Mouse (Mus musculus) lung, postnatal 0 days (tissue): ENCODE measurements around the gene Map3k4. TPM values are rescaled to one million over a fixed set of nuclear protein-coding genes. Genes with fewer than 3 reads are reported as not detected.
"Not testable (repeated sequence)": the region's sequence is repeated elsewhere in the genome, so short reads cannot be mapped to it uniquely, and the experiment has no call there.

Source experiments
- ATAC-seq: fragments of 200-750 bp; cut with Nextera tagmentation; 2 replicates; pipeline ENCODE4 v1.8.0; 2017; ENCODE audit warnings: moderate library complexity
- DNase-seq: peaks from one replicate; pipeline ENCODE4 v3.0.0-alpha.2; 2016; ENCODE audit warnings: low spot score
- H3K27ac ChIP-seq: fragments of 300-500 bp; sonication (generic); 2 replicates; pipeline ENCODE4 v1.5.1; 2014; ENCODE audit warnings: antibody characterized with exemption, mild to moderate bottlenecking, low read length, mixed read lengths
- H3K27me3 ChIP-seq: fragments of 300-500 bp; sonication (generic); replicated peaks from 2 replicates; pipeline ENCODE4 v1.6.1; 2014; ENCODE audit warnings: low read length, mixed read lengths; ENCODE audit not compliant: insufficient read depth
- H3K36me3 ChIP-seq: fragments of 300-500 bp; sonication (generic); 2 replicates; pipeline ENCODE4 v1.6.1; 2014; ENCODE audit warnings: low read length, mixed read lengths; ENCODE audit not compliant: insufficient read depth
- H3K4me1 ChIP-seq: fragments of 300-500 bp; sonication (generic); 2 replicates; pipeline ENCODE4 v1.6.1; 2014; ENCODE audit warnings: antibody characterized with exemption, low read depth, low read length, mixed read lengths; ENCODE audit not compliant: insufficient read depth
- H3K4me2 ChIP-seq: fragments of 300-500 bp; sonication (generic); replicated peaks from 2 replicates; pipeline ENCODE4 v1.6.1; 2014; ENCODE audit warnings: low read depth, mild to moderate bottlenecking, low read length, moderate library complexity, mixed read lengths
- H3K4me3 ChIP-seq: fragments of 300-500 bp; sonication (generic); 2 replicates; pipeline ENCODE4 v1.5.1; 2014; ENCODE audit warnings: low read depth, low read length
- H3K9ac ChIP-seq: fragments of 300-500 bp; sonication (generic); replicated peaks from 2 replicates; pipeline ENCODE4 v1.6.1; 2014; ENCODE audit warnings: low read depth, mild to moderate bottlenecking
- H3K9me3 ChIP-seq: fragments of 300-500 bp; sonication (generic); 2 replicates; pipeline ENCODE4 v1.6.1; 2016; ENCODE audit warnings: low read length, mixed read lengths
- CTCF ChIP-seq: IDR thresholded peaks from 2 replicates; pipeline ENCODE4 v1.5.1; 2016; ENCODE audit warnings: antibody characterized with exemption, mild to moderate bottlenecking
- EP300 ChIP-seq: IDR thresholded peaks from 2 replicates; pipeline ENCODE4 v1.6.1; 2016; ENCODE audit warnings: antibody characterized with exemption, mild to moderate bottlenecking, control low read depth
- WGBS: fragments of 180-500 bp; shearing (Covaris S2); extraction: QIAGEN DNeasy Blood & Tissue Kit; methylation state at CpG from one replicate; pipeline ENCODE4 v1.1.7; 2014; 5-methylcytosine and 5-hydroxymethylcytosine counted together
- polyA plus RNA-seq: library from polyadenylated mRNA; unstranded; fragments of >200 nt; fragmentation: Nextera tagmentation; extraction: Ambion mirVana; gene quantifications from 2 replicates; pipeline ENCODE4 v1.2.1, GENCODE M21; 2015

Gene Map3k4
- polyA plus RNA-seq, 1 experiment from 2014 or later, result 32.5 TPM

- no peaks in the 10 kb centered on the region for H3K9me3 ChIP-seq
- ATAC-seq (no peak), DNase-seq (no peak)
- 78% methylated on average over 7 of the region's 7 CpGs for WGBS
- H3K9ac ChIP-seq, result no peak overlapping the region
- no peaks in the 10 kb centered on the region for H3K36me3 ChIP-seq
- TF ChIP-seq CTCF, result no peak
- no peak for TF ChIP-seq EP300
- no peak overlapping the region for H3K4me3 ChIP-seq
- H3K4me1 ChIP-seq, result peaks cover 13% of the 10 kb centered on the region; the same call in 1 of the 2 replicates
- peak overlapping the region; percentile 45 for H3K27ac ChIP-seq
- H3K27me3 ChIP-seq, result no peaks in the 10 kb centered on the region
- no peak overlapping the region for H3K4me2 ChIP-seq
These were observed 19.2 kb downstream of the Map3k4 start for GRCm38 (mm10) chr17:12299371-12299770.

GRCm38 (mm10) chr17:12297978-12298377 lies 20.6 kb downstream of the Map3k4 start:
- peaks cover 13% of the 10 kb centered on the region; the same call in 1 of the 2 replicates for H3K4me1 ChIP-seq
- no peak for ATAC-seq
- 69% methylated on average over 4 of the region's 4 CpGs for WGBS

GRCm38 (mm10) chr17:12297292-12297691 lies 21.3 kb downstream of the Map3k4 start:
- WGBS, result 21% methylated on average over 7 of the region's 7 CpGs
- TF ChIP-seq EP300 (peak; percentile 80), CTCF (no peak; the same call in 1 of the 2 replicates)
- DNase-seq (peak; percentile 80), ATAC-seq (peak; percentile 43)
- Histone ChIP-seq H3K27ac (peak overlapping the region; percentile 59), H3K9me3 (no peaks in the 10 kb centered on the region), H3K27me3 (no peaks in the 10 kb centered on the region), H3K36me3 (no peaks in the 10 kb centered on the region), H3K4me1 (peaks cover 13% of the 10 kb centered on the region; the same call in 1 of the 2 replicates), H3K9ac (no peak overlapping the region), H3K4me3 (no peak overlapping the region), H3K4me2 (no peak overlapping the region; the same call in 1 of the 2 replicates)

More at GRCm38 (mm10) chr17:12297978-12298377, 20.6 kb downstream of the Map3k4 start:
- Histone ChIP-seq H3K36me3 (no peaks in the 10 kb centered on the region), H3K27ac (peak overlapping the region; percentile 59), H3K9ac (no peak overlapping the region), H3K4me2 (no peak overlapping the region), H3K9me3 (no peaks in the 10 kb centered on the region), H3K27me3 (no peaks in the 10 kb centered on the region), H3K4me3 (no peak overlapping the region)
- TF ChIP-seq CTCF, result no peak
- no peak for TF ChIP-seq EP300
- no peak for DNase-seq

GRCm38 (mm10) chr17:12295926-12296325 lies 22.7 kb downstream of the Map3k4 start:
- not testable (repeated sequence) for H3K27me3 ChIP-seq, H3K9me3 ChIP-seq, H3K4me3 ChIP-seq, H3K27ac ChIP-seq, H3K36me3 ChIP-seq, ATAC-seq, H3K9ac ChIP-seq, H3K4me2 ChIP-seq, DNase-seq
- peaks cover 13% of the 10 kb centered on the region; the same call in 1 of the 2 replicates for H3K4me1 ChIP-seq
- 87% methylated on average over 5 of the region's 5 CpGs for WGBS

GRCm38 (mm10) chr17:12294424-12294823 lies 24.2 kb downstream of the Map3k4 start:
- Histone ChIP-seq H3K4me3 (no peak overlapping the region), H3K36me3 (no peaks in the 10 kb centered on the region), H3K9me3 (no peaks in the 10 kb centered on the region), H3K27me3 (no peaks in the 10 kb centered on the region), H3K9ac (no peak overlapping the region), H3K4me2 (no peak overlapping the region), H3K4me1 (peaks cover 12% of the 10 kb centered on the region; the same call in 1 of the 2 replicates), H3K27ac (no peak overlapping the region)
- ATAC-seq (no peak), DNase-seq (no peak)
- WGBS, result 79% methylated on average over 7 of the region's 7 CpGs
- no peak for TF ChIP-seq CTCF
- TF ChIP-seq EP300, result no peak

- peaks cover 6% of the 10 kb centered on the region; the same call in 1 of the 2 replicates for H3K4me1 ChIP-seq
- ATAC-seq (no peak), DNase-seq (no peak)
- no peak for TF ChIP-seq EP300
- H3K27ac ChIP-seq, result no peak overlapping the region
- H3K9me3 ChIP-seq, result no peaks in the 10 kb centered on the region
- H3K4me2 ChIP-seq, result no peak overlapping the region
- H3K36me3 ChIP-seq, result no peaks in the 10 kb centered on the region
- H3K4me3 ChIP-seq, result no peak overlapping the region
- H3K9ac ChIP-seq, result no peak overlapping the region
- WGBS, result 73% methylated on average over 6 of the region's 6 CpGs
- no peaks in the 10 kb centered on the region for H3K27me3 ChIP-seq
These were observed 25.0 kb downstream of the Map3k4 start for GRCm38 (mm10) chr17:12293571-12293970.

- WGBS, result 62% methylated on average over 8 of the region's 8 CpGs
- Histone ChIP-seq H3K4me3 (no peak overlapping the region), H3K4me1 (peaks cover 3% of the 10 kb centered on the region; the same call in 1 of the 2 replicates), H3K36me3 (no peaks in the 10 kb centered on the region), H3K9me3 (no peaks in the 10 kb centered on the region), H3K27me3 (no peaks in the 10 kb centered on the region), H3K9ac (no peak overlapping the region), H3K4me2 (no peak overlapping the region), H3K27ac (no peak overlapping the region)
- TF ChIP-seq CTCF (no peak), EP300 (no peak)
- DNase-seq (peak; percentile 23), ATAC-seq (peak; percentile 32; the same call in 1 of the 2 replicates)
These were observed 25.7 kb downstream of the Map3k4 start for GRCm38 (mm10) chr17:12292877-12293276.
